ENCODE assay signal across 17 mouse cellular contexts in the genomic region with DNA sequence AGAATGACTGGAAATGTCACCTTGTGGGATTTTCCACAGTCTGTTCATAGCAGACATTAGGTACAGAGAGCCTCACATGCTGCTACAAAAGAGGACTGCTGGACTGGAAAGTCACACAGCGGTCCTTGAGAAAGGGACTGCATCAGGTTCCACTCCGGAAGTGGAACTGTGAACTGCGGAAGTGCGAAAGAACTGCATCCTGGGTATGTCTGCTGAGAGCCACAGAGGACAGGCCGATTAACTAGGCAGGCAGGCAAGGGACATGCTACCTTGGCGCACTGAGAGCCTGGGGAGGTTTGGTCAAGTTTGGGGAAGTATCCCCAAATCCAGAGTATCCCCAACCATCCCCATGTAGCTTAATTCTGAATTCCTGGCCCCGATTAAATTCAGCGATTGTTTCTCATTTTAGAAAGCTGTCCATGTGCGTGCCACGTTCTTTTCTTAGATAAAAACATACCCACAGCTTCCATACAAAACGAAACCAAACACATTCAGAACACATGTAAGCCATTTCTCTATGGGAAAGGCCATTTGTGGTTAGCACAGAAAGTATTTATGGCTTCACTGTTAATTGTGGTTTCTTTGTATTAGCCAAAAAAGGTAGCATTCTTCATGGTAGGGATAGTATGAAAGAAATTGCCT.
DNase-seq lines count a peak whose midpoint lies in the region; ATAC-seq and TF ChIP-seq lines count a peak whose summit lies in the region.
"Had no signal": no experiment of that assay in that cellular context is flagged by ENCODE, and none has a peak within 500 bp of the region (broad histone marks: within the 10 kb centered on the region; RNA-seq: fewer than 3 reads in every experiment).

No protein-coding gene starts in this region.

- dilution Hi-C loops in CH12.LX (cut with MboI; ENCODE audit: extremely low pct_ligation_motif_present, extremely low pct_unique_long_range_greater_than_20kb, low sequenced_read_pairs), result no loop called here

- peak; percentile 50; the same call in 1 of the 2 replicates for TF ChIP-seq POLR2A in CH12.LX (IDR thresholded peaks at IDR 0.05; ENCODE audit: low read depth, low read length)

- H3K9ac ChIP-seq in CH12.LX (ENCODE audit: insufficient read depth, low read depth), result no peak overlapping the region; the same call in 1 of the 2 replicates
- H3K9ac ChIP-seq: heart, embryonic 12.5 days; intestine, embryonic 15.5 days had no signal

- peak overlapping the region; percentile 60; the same call in 1 of the 2 replicates for H3K4me2 ChIP-seq in CH12.LX (ENCODE audit: insufficient read depth, low read depth, poor library complexity, severe bottlenecking)
- H3K4me2 ChIP-seq: heart, embryonic 12.5 days; intestine, embryonic 15.5 days; midbrain, embryonic 11.5 days had no signal

- H3K36me3 ChIP-seq in CH12.LX (replicated peaks in 1 of 2; ENCODE audit: control insufficient read depth in 1 of 2, insufficient read depth in 1 of 2, low read length in 1 of 2), result no peaks in the 10 kb centered on the region
- H3K36me3 ChIP-seq: forebrain, embryonic 10.5 days; heart, embryonic 12.5 days; hindbrain, embryonic 10.5 days; intestine, embryonic 15.5 days had no signal

- no peak overlapping the region for H3K27ac ChIP-seq in CH12.LX (ENCODE audit: insufficient read depth, low read depth)
- H3K27ac ChIP-seq: forebrain, embryonic 10.5 days; hindbrain, embryonic 10.5 days; intestine, embryonic 15.5 days had no signal

- intact Hi-C loops in left cerebral cortex, postnatal 14 days (cut with DNase I), result loop anchor here (5.0 kb wide), 2 partner anchors 51 to 66 kb away; no protein-coding TSS in a partner anchor

- no peaks in the 10 kb centered on the region for H3K9me3 ChIP-seq in CH12.LX (replicated peaks; ENCODE audit: low read length)
- H3K9me3 ChIP-seq: forebrain, embryonic 10.5 days; heart, embryonic 12.5 days; hindbrain, embryonic 10.5 days; intestine, embryonic 15.5 days had no signal

- peak; percentile 22; the same call in 1 of the 2 replicates for TF ChIP-seq EP300 in CH12.LX (IDR thresholded peaks at IDR 0.05; ENCODE audit: low read length)

- H3K27me3 ChIP-seq in CH12.LX (replicated peaks), result no peaks in the 10 kb centered on the region
- H3K27me3 ChIP-seq: heart, embryonic 12.5 days; intestine, embryonic 15.5 days had no signal

- no peak overlapping the region for H3K4me3 ChIP-seq in CH12.LX (replicated peaks in 1 of 3; ENCODE audit: low read depth in 2 of 3, low read length in 2 of 3, poor library complexity in 1 of 3)
- H3K4me3 ChIP-seq: forebrain, embryonic 10.5 days; heart, embryonic 12.5 days; hindbrain, embryonic 10.5 days; intestine, embryonic 15.5 days had no signal

- peak; percentile 27 to 58; a peak in 1 of 4 replicates for ATAC-seq in hematopoietic stem cell, adult 5-6 weeks (replicated peaks in 1 of 2; ENCODE audit: insufficient read depth in 1 of 2, low FRiP score in 2 of 2, low TSS enrichment in 1 of 2, low read depth in 1 of 2, poor library complexity in 2 of 2, severe bottlenecking in 2 of 2)
- ATAC-seq: intestine, embryonic 15.5 days had no signal

- H3K79me2 ChIP-seq in CH12.LX (replicated peaks; ENCODE audit: control insufficient read depth, extremely low read depth, insufficient read depth, poor library complexity, severe bottlenecking), result no peaks in the 10 kb centered on the region

- in situ Hi-C loops in CH12.LX (cut with MboI; ENCODE audit: low pct_ligation_motif_present, low pct_unique_long_range_greater_than_20kb, low sequenced_read_pairs), result no loop called here

- TF ChIP-seq RAD21 in CH12.LX (IDR thresholded peaks at IDR 0.05; ENCODE audit: low read depth, low read length), result no peak

- peak; percentile 21 to 23 for DNase-seq in left cerebral cortex, postnatal 14 days (ENCODE audit: low spot score in 2 of 2)
- DNase-seq in left cerebral cortex, adult 11 months (ENCODE audit: low spot score), result no peak
- peak; percentile 39 for DNase-seq in 3134 (ENCODE audit: extremely low read depth, insufficient read length, low spot score)
- peak; percentile 31 for DNase-seq in CH12.LX (ENCODE audit: extremely low read depth)
- DNase-seq in cerebellum, adult 8-10 months, result no peak
- no peak for DNase-seq in lung, postnatal 14 days
- DNase-seq: adrenal gland, postnatal 25 days; cerebellum, adult 11 months; embryo, embryonic 11 days; kidney, postnatal 10 days; thymus, postnatal 36 days had no signal

- TF ChIP-seq CTCF in CH12.LX (conservative IDR thresholded peaks at IDR 0.05 in 1 of 2, IDR thresholded peaks at IDR 0.05 in 1 of 2; ENCODE audit: low read depth in 2 of 2, low read length in 2 of 2), result no peak

- H3K4me1 ChIP-seq in CH12.LX (ENCODE audit: control insufficient read depth in 1 of 2, insufficient read depth in 2 of 2), result peaks cover 0 to 6% of the 10 kb centered on the region in 2 experiments; a peak in 2 of 4 replicates
- H3K4me1 ChIP-seq: forebrain, embryonic 10.5 days; heart, embryonic 12.5 days; hindbrain, embryonic 10.5 days; intestine, embryonic 15.5 days had no signal

TF ChIP-seq in CH12.LX, 34 proteins besides CTCF, POLR2A, EP300 and RAD21:
- TF ChIP-seq HCFC1 (IDR thresholded peaks at IDR 0.05; ENCODE audit: low read depth, low read length) (peak; percentile 44; the same call in 1 of the 2 replicates), MYC (IDR thresholded peaks at IDR 0.05; ENCODE audit: low read depth, low read length) (peak; percentile 80), MAX (IDR thresholded peaks at IDR 0.05; ENCODE audit: low read length) (peak; percentile 72; the same call in 1 of the 2 replicates), NELFE (IDR thresholded peaks at IDR 0.05; ENCODE audit: low read depth, low read length) (no peak), TCF12 (IDR thresholded peaks at IDR 0.05; ENCODE audit: low read depth, low read length) (no peak), ELF1 (IDR thresholded peaks at IDR 0.05; ENCODE audit: low read depth, low read length) (peak; percentile 81), ETS1 (conservative IDR thresholded peaks at IDR 0.05; ENCODE audit: low read depth, low read length) (peak; percentile 31; the same call in 1 of the 2 replicates), MXI1 (IDR thresholded peaks at IDR 0.05; ENCODE audit: low read depth, low read length) (0 out of 2 replicates have a peak, but pooled peaks have one; percentile 16), MEF2A (IDR thresholded peaks at IDR 0.05; ENCODE audit: borderline replicate concordance, low read depth, low read length) (peak; percentile 28; the same call in 1 of the 2 replicates), KAT2A (IDR thresholded peaks at IDR 0.05; ENCODE audit: insufficient replicate concordance, low read length) (no peak), BHLHE40 (IDR thresholded peaks at IDR 0.05; ENCODE audit: low read depth, low read length) (peak; percentile 55), MAZ (IDR thresholded peaks at IDR 0.05; ENCODE audit: low read depth, low read length) (no peak)

Comparison
In these comparisons a context has a peak if more than half of its experiments do, and no peak if none do; other contexts are left out.
1. DNase-seq: peak in left cerebral cortex, postnatal 14 days (2 of 2), 3134 (single experiment) and CH12.LX (single experiment); none in left cerebral cortex, adult 11 months (single experiment), cerebellum, adult 8-10 months (single experiment) and lung, postnatal 14 days (single experiment).